Mouse (Mus musculus): ENCODE results near the gene Ica1.

DNA sequence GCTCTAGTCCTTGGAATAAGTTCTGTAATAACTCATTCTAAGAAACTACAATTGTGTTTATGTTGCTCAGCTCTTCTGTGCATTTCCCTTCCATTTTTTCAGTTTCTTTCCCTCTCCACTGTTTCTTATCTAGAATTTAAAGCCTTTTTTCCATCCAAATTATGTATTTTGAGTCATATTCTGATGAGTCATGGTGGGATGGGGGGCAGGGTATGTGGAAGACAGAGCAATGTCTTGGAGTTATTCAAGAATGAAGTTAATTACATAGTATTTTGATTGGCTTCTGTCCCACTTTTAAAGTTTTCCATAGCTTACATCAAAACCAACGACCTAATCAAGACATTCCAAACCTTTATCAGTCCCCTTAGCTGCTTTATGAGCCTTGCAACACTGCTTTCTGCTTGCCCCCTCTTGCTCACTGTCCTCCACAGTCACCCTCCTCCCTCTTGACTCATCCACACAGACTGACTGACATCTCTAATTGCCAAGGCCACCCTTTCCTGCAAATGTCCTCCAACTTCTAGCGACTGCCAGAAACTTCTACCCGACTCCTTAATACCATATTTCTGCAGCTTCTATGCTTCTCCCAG lies 24.4 kb upstream of the Ica1 start:
- TF ChIP-seq CTCF (IDR thresholded peaks at IDR 0.05; ENCODE audit: low read depth) = no peak
- TF ChIP-seq EP300 (IDR thresholded peaks at IDR 0.05; ENCODE audit: low read depth) = no peak

All from liver, embryonic 14.5 days (tissue).